Mouse (Mus musculus) layer of hippocampus, adult 9-11 months (tissue): ENCODE measurements around the gene Cphx1.
"Not testable (repeated sequence)": the region's sequence is repeated elsewhere in the genome, so short reads cannot be mapped to it uniquely, and the experiment has no call there.

Experiments
- DNase-seq: peaks from one replicate; pipeline ENCODE4 v3.0.0; 2022

Cphx1 gene

GRCm38 (mm10) chr14:25938004-25938403 lies at the start of gene Cphx1:
Gene Cphx1 (plus strand): TSS chr14:25938304.
- not testable (repeated sequence) for DNase-seq

- DNase-seq, result not testable (repeated sequence)
Observed at GRCm38 (mm10) chr14:25894566-25894965, 43.5 kb upstream of the Cphx1 start.

GRCm38 (mm10) chr14:25895686-25896085 lies 42.4 kb upstream of the Cphx1 start:
- not testable (repeated sequence) for DNase-seq

- not testable (repeated sequence) for DNase-seq
Observed at GRCm38 (mm10) chr14:25903000-25903399, 35.1 kb upstream of the Cphx1 start, which contains the start of gene Plac9a. Gene Plac9a (minus strand): TSS chr14:25903100.

GRCm38 (mm10) chr14:25905243-25905642 lies 32.9 kb upstream of the Cphx1 start:
- not testable (repeated sequence) for DNase-seq

GRCm38 (mm10) chr14:25907272-25907671 lies 30.8 kb upstream of the Cphx1 start:
- not testable (repeated sequence) for DNase-seq

GRCm38 (mm10) chr14:25908976-25909375 lies 29.1 kb upstream of the Cphx1 start:
- DNase-seq, result not testable (repeated sequence)

- not testable (repeated sequence) for DNase-seq
Observed at GRCm38 (mm10) chr14:25918427-25919170, 19.5 kb upstream of the Cphx1 start.

- DNase-seq, result not testable (repeated sequence)
Observed at GRCm38 (mm10) chr14:25926814-25927561, 11.1 kb upstream of the Cphx1 start.

- DNase-seq, result not testable (repeated sequence)
Observed at GRCm38 (mm10) chr14:25927562-25927881, 10.6 kb upstream of the Cphx1 start, which contains the start of gene Tmem254a. Gene Tmem254a (minus strand): TSS chr14:25927672.

GRCm38 (mm10) chr14:25936867-25937630 lies 1.1 kb upstream of the Cphx1 start:
- not testable (repeated sequence) for DNase-seq

- DNase-seq, result not testable (repeated sequence)
Observed at GRCm38 (mm10) chr14:25957861-25958260, 19.8 kb downstream of the Cphx1 start.

GRCm38 (mm10) chr14:25978371-25979241 lies 40.5 kb downstream of the Cphx1 start, which contains the start of gene Duxbl1:
Gene Duxbl1 (plus strand): TSS chr14:25978577.
- DNase-seq, result not testable (repeated sequence)

GRCm38 (mm10) chr14:25979242-25979941 lies 41.3 kb downstream of the Cphx1 start:
- not testable (repeated sequence) for DNase-seq

- DNase-seq, result not testable (repeated sequence)
Observed at GRCm38 (mm10) chr14:25981880-25982279, 43.8 kb downstream of the Cphx1 start.
